Mouse (Mus musculus) lung, adult 2 months (tissue): ENCODE results near the gene Med16.

ENCODE experiments used
- CTCF ChIP-seq: fragments of 200-500 bp; IDR thresholded peaks from 2 replicates; pipeline ENCODE4 v1.5.1; 2011; ENCODE audit warnings: mild to moderate bottlenecking, low read length, control low read depth; ENCODE audit not compliant: insufficient read depth
- POLR2A ChIP-seq: fragments of 200-500 bp; IDR thresholded peaks from 2 replicates; pipeline ENCODE4 v1.6.1; 2011; ENCODE audit warnings: low read depth, mild to moderate bottlenecking, control low read depth, low read length, borderline replicate concordance; ENCODE audit errors: extremely low read depth

GRCm38 (mm10) chr10:79877174-79877573 is 31.5 kb downstream of the Med16 start:
- TF ChIP-seq POLR2A (no peak), CTCF (no peak)
